Mouse (Mus musculus) forebrain, embryonic 13.5 days (tissue): ENCODE measurements around the gene Gm10181. TPM values are rescaled to one million over a fixed set of nuclear protein-coding genes. Genes with fewer than 3 reads are reported as not detected.

Experiments used
- ATAC-seq: fragments of 200-750 bp; cut with Nextera tagmentation; 2 replicates; pipeline ENCODE4 v1.8.0; 2017
- H3K27ac ChIP-seq: fragments of 300-500 bp; sonication (generic); 2 replicates; pipeline ENCODE4 v1.5.1; 2015; ENCODE audit warnings: inconsistent platforms, mild to moderate bottlenecking, moderate library complexity
- H3K27me3 ChIP-seq: fragments of 300-500 bp; sonication (generic); 2 replicates; pipeline ENCODE4 v1.6.1; 2015; ENCODE audit warnings: mild to moderate bottlenecking, inconsistent platforms
- H3K36me3 ChIP-seq: fragments of 300-500 bp; sonication (generic); 2 replicates; pipeline ENCODE4 v1.6.1; 2015; ENCODE audit warnings: mild to moderate bottlenecking, inconsistent platforms; ENCODE audit not compliant: poor library complexity, severe bottlenecking
- H3K4me1 ChIP-seq: fragments of 300-500 bp; sonication (generic); 2 replicates; pipeline ENCODE4 v1.6.1; 2015; ENCODE audit warnings: inconsistent platforms
- H3K4me2 ChIP-seq: fragments of 300-500 bp; sonication (generic); 2 replicates; pipeline ENCODE4 v1.6.1; 2015; ENCODE audit warnings: inconsistent platforms, mild to moderate bottlenecking, moderate library complexity
- H3K4me3 ChIP-seq: fragments of 300-500 bp; sonication (generic); 2 replicates; pipeline ENCODE4 v1.5.1; 2015; ENCODE audit warnings: mild to moderate bottlenecking, inconsistent platforms
- H3K9ac ChIP-seq: fragments of 300-500 bp; sonication (generic); 2 replicates; pipeline ENCODE4 v1.6.1; 2015; ENCODE audit warnings: mild to moderate bottlenecking, inconsistent platforms
- H3K9me3 ChIP-seq: fragments of 300-500 bp; sonication (generic); replicated peaks from 2 replicates; pipeline ENCODE4 v1.6.1; 2016; ENCODE audit warnings: inconsistent platforms
- WGBS: fragments of 180-500 bp; shearing (Covaris S2); methylation state at CpG from one replicate; pipeline ENCODE4 v1.1.7; 2015; 5-methylcytosine and 5-hydroxymethylcytosine counted together
- polyA plus RNA-seq: library from polyadenylated mRNA; unstranded; fragments of >200 nt; fragmentation: Nextera tagmentation; extraction: Ambion mirVana; gene quantifications from 2 replicates; pipeline ENCODE4 v1.2.1, GENCODE M21; 2015

The Gm10181 gene
- not detected in 2 replicates for polyA plus RNA-seq

DNA sequence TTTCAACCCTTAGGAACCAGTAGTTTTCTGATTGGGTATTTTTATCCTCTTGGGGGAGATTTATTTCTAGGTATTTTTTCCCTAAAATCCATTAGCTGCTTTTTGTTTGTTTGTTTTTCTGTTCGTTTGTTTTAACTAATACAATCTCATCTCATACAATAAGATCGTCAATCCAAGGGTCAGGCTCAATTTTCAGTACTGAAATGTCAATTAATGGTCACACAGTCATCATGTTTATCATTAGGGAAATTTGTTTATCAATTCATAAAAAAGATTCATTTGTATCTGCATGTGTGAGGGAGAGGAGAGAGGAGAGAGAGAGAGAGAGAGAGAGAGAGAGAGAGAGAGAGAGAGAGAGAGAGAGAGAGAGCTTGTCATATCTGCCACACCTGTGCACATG lies at the start of gene Gm10181:
Gene Gm10181 (plus strand): TSS at position 301 of the 400 bp plus-strand sequence.
- no peaks in the 10 kb centered on the region for H3K36me3 ChIP-seq
- H3K9me3 ChIP-seq: no peaks in the 10 kb centered on the region
- no peak within 1 kb of the TSS for H3K27ac ChIP-seq
- whole genome bisulfite sequencing: 88% methylated on average over 2 of the region's 2 CpGs
- no peaks in the 10 kb centered on the region for H3K4me1 ChIP-seq
- ATAC-seq: no peak
- no peak within 1 kb of the TSS for H3K9ac ChIP-seq
- H3K27me3 ChIP-seq: no peaks in the 10 kb centered on the region
- no peak within 1 kb of the TSS for H3K4me3 ChIP-seq
- no peak within 1 kb of the TSS for H3K4me2 ChIP-seq

DNA sequence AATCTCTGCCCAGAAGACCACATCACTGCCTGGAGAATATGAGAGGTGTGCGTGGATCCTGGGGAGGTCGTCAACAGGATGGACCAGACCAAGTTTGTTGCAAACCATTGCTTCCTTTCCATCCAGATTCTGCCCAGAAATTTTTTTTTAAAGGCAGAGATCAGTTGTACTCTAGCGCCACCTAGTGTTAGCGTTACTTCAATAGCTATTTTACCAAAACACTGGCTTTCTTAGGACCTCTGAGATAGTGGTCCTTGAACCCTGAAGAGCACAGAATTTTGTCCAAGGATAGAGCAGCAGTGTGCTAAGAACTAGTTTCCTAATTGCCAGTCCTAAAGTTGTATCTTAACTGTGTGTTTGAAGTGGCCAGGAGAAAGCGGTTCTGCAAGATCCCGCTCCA lies 47.6 kb upstream of the Gm10181 start:
- Histone ChIP-seq H3K36me3 (no peaks in the 10 kb centered on the region), H3K27ac (no peak overlapping the region), H3K4me2 (no peak overlapping the region), H3K4me3 (no peak overlapping the region), H3K9ac (no peak overlapping the region), H3K4me1 (no peaks in the 10 kb centered on the region), H3K27me3 (no peaks in the 10 kb centered on the region), H3K9me3 (no peaks in the 10 kb centered on the region)
- peak; percentile 50; the same call in 1 of the 2 replicates for ATAC-seq
- 28% methylated on average over 6 of the region's 6 CpGs for WGBS

GRCm38 (mm10) chr9:25042162-25043111 lies 46.8 kb upstream of the Gm10181 start:
- Histone ChIP-seq H3K36me3 (no peaks in the 10 kb centered on the region), H3K27me3 (no peaks in the 10 kb centered on the region), H3K9ac (no peak overlapping the region), H3K4me2 (no peak overlapping the region), H3K27ac (no peak overlapping the region), H3K9me3 (no peaks in the 10 kb centered on the region), H3K4me1 (no peaks in the 10 kb centered on the region), H3K4me3 (no peak overlapping the region)
- ATAC-seq: no peak
- 82% methylated on average over 15 of the region's 15 CpGs for WGBS

DNA sequence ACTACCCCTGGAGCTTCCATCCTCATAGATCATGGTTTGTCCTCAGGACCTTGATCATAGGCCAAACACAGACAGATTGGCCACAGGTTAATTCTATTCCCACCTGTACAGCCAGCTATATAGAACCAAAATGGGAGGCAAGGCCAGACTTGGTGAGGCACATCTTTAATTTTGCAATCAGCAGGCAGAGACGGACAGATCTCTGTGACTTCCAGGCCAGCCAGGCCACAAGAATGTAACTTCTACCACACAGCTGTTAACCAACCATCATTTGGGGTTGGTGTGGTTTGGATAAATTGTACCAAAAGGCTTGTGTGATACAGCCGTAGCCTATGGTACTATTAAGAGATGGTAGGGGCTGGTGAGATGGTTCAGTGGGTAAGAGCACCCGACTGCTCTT lies 44.9 kb upstream of the Gm10181 start:
- WGBS: 89% methylated on average over 3 of the region's 3 CpGs
- H3K36me3 ChIP-seq: no peaks in the 10 kb centered on the region

DNA sequence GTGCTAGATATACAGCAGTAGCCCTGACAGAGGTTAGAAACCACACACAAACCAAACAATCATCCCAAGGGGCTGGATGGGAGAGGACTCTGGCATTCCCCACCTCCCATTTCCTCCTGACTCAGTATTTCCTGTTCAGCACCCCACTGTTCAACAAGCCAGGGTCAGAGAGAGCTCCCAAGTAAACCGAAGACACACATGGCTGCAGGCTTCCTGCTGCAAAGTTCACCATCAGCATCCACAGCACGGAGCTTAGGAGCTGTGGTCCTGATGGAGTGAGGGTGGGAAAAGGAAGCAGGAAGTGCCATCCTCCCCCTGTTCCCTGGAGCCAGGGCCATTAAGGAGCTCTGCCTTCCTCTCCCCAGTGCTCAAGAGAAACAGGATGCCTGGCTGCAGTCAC lies 40.9 kb upstream of the Gm10181 start:
- Histone ChIP-seq H3K4me3 (no peak overlapping the region), H3K27me3 (no peaks in the 10 kb centered on the region), H3K4me2 (no peak overlapping the region), H3K9me3 (no peaks in the 10 kb centered on the region), H3K36me3 (no peaks in the 10 kb centered on the region), H3K27ac (no peak overlapping the region), H3K9ac (no peak overlapping the region), H3K4me1 (no peaks in the 10 kb centered on the region)
- ATAC-seq: no peak
- 67% methylated on average over 2 of the region's 2 CpGs for WGBS

More for the DNA sequence above, 44.9 kb upstream of the Gm10181 start:
- H3K4me2 ChIP-seq: no peak overlapping the region
- H3K27ac ChIP-seq: no peak overlapping the region
- H3K27me3 ChIP-seq: no peaks in the 10 kb centered on the region
- no peaks in the 10 kb centered on the region for H3K9me3 ChIP-seq
- no peak for ATAC-seq
- no peak overlapping the region for H3K4me3 ChIP-seq
- no peaks in the 10 kb centered on the region for H3K4me1 ChIP-seq
- H3K9ac ChIP-seq: no peak overlapping the region

DNA sequence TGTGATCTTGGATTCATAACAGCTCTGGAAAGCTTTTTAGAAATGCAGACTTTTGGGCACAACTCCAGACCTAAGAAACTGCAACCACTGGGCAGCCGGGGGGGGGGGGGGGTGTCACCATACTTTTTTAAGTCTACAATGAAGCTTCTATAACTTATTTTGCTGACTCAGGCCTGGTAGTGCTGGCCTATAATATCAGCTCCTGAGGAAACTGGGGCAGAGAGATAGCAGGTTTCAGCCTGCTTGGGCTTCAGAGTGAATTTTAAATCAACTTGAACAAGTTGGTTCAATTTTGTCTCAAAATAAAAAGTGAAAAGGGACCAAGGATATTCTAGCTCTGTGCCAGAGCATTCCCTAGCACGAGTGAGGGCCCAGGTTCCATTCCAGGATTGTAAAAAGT lies 40.3 kb upstream of the Gm10181 start:
- H3K27me3 ChIP-seq: no peaks in the 10 kb centered on the region
- H3K9ac ChIP-seq: no peak overlapping the region
- H3K4me1 ChIP-seq: no peaks in the 10 kb centered on the region
- ATAC-seq: no peak
- H3K9me3 ChIP-seq: no peaks in the 10 kb centered on the region
- H3K36me3 ChIP-seq: no peaks in the 10 kb centered on the region
- 79% methylated on average over 2 of the region's 2 CpGs for WGBS
- H3K4me3 ChIP-seq: no peak overlapping the region
- no peak overlapping the region for H3K27ac ChIP-seq
- H3K4me2 ChIP-seq: no peak overlapping the region

- H3K4me2 ChIP-seq: no peak overlapping the region
- ATAC-seq: no peak
- H3K27me3 ChIP-seq: no peaks in the 10 kb centered on the region
- H3K9ac ChIP-seq: no peak overlapping the region
- H3K4me3 ChIP-seq: no peak overlapping the region
- H3K9me3 ChIP-seq: no peaks in the 10 kb centered on the region
- 60% methylated on average over 4 of the region's 4 CpGs for WGBS
- no peaks in the 10 kb centered on the region for H3K4me1 ChIP-seq
- no peaks in the 10 kb centered on the region for H3K36me3 ChIP-seq
- no peak overlapping the region for H3K27ac ChIP-seq
Observed at GRCm38 (mm10) chr9:25051901-25052300, 37.3 kb upstream of the Gm10181 start.

DNA sequence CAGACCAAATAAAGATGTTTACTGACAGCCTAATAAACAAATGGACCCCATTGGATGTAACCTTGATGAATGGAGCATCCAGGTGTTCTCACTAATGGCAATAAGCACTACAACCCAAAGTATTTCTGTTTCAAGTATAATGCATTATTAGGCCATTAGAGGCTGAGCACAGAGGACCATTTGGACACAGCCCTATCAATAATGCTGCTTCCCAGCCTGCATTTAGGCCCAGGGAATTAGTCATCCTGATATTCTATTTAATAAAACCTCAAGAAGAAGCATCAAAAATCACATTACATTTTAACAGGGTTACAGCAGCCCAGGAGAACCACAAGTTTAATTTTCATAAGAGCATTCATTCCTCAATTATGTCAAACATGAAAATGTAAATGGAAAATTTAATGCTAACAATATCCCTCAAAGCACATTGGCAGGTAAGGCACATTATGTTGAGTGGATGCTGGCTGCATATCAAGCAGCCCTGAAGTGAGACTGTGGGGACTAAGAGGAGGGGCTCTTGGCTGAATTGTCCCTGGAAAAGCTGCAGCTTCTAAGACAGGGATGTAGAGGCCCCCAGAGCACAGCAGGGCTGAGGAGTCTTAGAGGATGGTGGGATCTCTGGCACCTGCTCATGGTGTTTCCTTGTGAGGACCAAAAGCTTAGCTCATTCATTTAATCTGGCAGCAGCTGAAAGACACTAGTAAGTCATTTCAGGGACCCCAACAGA lies 33.4 kb upstream of the Gm10181 start:
- Histone ChIP-seq H3K4me3 (no peak overlapping the region), H3K9me3 (no peaks in the 10 kb centered on the region), H3K36me3 (no peaks in the 10 kb centered on the region), H3K9ac (no peak overlapping the region), H3K4me1 (no peaks in the 10 kb centered on the region), H3K27ac (no peak overlapping the region), H3K27me3 (no peaks in the 10 kb centered on the region), H3K4me2 (no peak overlapping the region)
- no peak for ATAC-seq

DNA sequence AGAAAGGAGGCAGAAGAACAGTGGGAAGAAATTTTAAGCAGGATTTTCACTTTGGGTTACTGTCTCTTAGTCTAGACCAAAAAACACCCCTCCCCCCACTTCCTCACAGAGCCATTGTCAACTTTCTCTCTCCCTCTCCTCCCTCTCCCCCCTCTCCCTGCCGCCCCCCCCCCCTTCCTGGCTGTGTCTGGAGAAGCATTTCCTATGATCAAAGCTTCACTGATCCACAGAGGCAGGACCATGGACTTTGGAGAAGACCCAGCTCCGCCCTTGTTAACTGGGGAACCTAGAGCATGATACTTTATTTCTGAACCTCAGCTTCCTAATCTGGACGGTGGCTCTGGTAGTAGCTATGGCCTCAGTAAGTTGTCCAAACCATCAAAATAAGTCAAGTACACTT lies 30.5 kb upstream of the Gm10181 start:
- Histone ChIP-seq H3K27ac (no peak overlapping the region), H3K9ac (no peak overlapping the region), H3K4me2 (no peak overlapping the region), H3K4me3 (no peak overlapping the region), H3K27me3 (no peaks in the 10 kb centered on the region), H3K4me1 (no peaks in the 10 kb centered on the region), H3K36me3 (no peaks in the 10 kb centered on the region), H3K9me3 (no peaks in the 10 kb centered on the region)
- 86% methylated on average over 2 of the region's 3 CpGs for WGBS
- no peak for ATAC-seq

DNA sequence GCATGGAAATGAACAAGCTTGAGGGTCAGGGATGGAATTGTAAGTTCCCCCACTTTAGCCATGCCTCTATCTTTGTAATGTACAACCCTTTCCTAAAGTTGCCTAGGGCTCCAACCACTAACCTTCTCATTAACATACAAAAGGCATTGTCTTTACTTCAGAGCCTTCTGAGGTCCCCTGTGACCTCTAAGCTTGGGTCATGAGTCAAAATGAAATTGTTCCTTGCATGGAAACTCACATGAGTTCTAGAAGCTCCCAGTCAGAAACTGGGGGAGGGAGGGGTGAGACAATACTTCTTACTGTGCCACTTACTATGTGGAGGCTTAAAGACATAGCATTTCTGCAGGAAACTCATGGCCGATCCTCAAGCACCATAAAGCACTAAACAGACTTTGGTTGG lies 16.6 kb upstream of the Gm10181 start:
- no peaks in the 10 kb centered on the region for H3K4me1 ChIP-seq
- WGBS: 96% methylated on average over 1 of the region's 1 CpGs
- no peak overlapping the region for H3K27ac ChIP-seq
- no peak for ATAC-seq
- H3K36me3 ChIP-seq: no peaks in the 10 kb centered on the region
- H3K4me3 ChIP-seq: no peak overlapping the region
- no peak overlapping the region for H3K4me2 ChIP-seq
- H3K9ac ChIP-seq: no peak overlapping the region
- no peaks in the 10 kb centered on the region for H3K9me3 ChIP-seq
- H3K27me3 ChIP-seq: no peaks in the 10 kb centered on the region

DNA sequence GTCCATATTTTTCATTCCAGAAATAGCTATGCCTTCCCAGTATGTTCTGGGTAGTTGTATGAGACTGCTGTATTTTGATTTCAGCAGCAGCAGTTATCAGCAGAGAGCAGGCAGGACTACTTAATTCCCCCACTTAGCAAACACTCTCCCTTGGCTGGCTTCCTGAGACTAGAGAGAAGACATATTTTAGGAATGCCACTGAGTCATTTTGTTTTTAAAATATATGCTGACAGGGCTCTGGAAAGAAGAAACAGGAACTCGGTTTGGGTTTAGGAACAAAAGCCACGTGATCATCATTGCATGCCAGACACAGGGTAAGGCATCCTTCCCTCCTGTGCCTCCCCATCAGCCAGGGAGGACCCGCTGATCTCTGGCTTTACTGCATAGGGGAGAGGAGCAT lies 13.2 kb upstream of the Gm10181 start:
- H3K9me3 ChIP-seq: no peaks in the 10 kb centered on the region; the same call in 1 of the 2 replicates
- no peaks in the 10 kb centered on the region for H3K4me1 ChIP-seq
- no peak overlapping the region for H3K4me3 ChIP-seq
- no peak overlapping the region for H3K9ac ChIP-seq
- 66% methylated on average over 3 of the region's 3 CpGs for WGBS
- no peaks in the 10 kb centered on the region for H3K36me3 ChIP-seq
- H3K27ac ChIP-seq: no peak overlapping the region
- H3K4me2 ChIP-seq: no peak overlapping the region
- no peak for ATAC-seq
- no peaks in the 10 kb centered on the region for H3K27me3 ChIP-seq

DNA sequence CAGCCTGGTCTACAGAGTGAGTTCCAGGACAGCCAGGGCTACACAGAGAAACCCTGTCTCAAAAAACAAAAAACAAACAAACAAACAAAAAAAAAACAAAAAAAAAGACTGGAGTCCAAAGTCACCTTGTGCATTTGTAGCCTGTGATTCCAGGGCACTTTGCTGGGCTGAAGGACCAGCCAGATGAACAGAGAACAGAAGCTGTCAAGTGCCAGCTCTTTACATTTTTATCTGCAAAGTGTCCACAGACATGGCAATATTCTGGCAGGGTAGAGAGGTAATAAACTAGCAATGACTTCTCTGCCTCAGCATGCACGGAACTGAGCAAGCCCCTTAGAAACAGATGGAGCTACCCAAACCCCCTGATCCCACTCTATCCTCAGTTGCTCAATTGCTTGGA lies 12.7 kb upstream of the Gm10181 start:
- ATAC-seq: no peak
- no peak overlapping the region for H3K27ac ChIP-seq
- H3K9ac ChIP-seq: no peak overlapping the region
- H3K27me3 ChIP-seq: no peaks in the 10 kb centered on the region
- H3K9me3 ChIP-seq: no peaks in the 10 kb centered on the region; the same call in 1 of the 2 replicates
- 89% methylated on average over 1 of the region's 1 CpGs for WGBS
- H3K4me3 ChIP-seq: no peak overlapping the region
- H3K36me3 ChIP-seq: no peaks in the 10 kb centered on the region
- no peaks in the 10 kb centered on the region for H3K4me1 ChIP-seq
- H3K4me2 ChIP-seq: no peak overlapping the region
